15 mouse cellular contexts compared by ENCODE assay signal in genomic region chr8:30735740-30736139, GRCm38 (mm10).
"Had no signal": no experiment of that assay in that cellular context is flagged by ENCODE, and none has a peak within 500 bp of the region (broad histone marks: within the 10 kb centered on the region; RNA-seq: fewer than 3 reads in every experiment).

No protein-coding gene starts in this region.

- H3K27me3 ChIP-seq: liver, embryonic 15.5 days; midbrain, embryonic 15.5 days; neural tube, embryonic 15.5 days had no signal

- H3K4me2 ChIP-seq: liver, embryonic 11.5 days; liver, embryonic 15.5 days; midbrain, embryonic 11.5 days; midbrain, embryonic 15.5 days; neural tube, embryonic 15.5 days had no signal

- H3K4me3 ChIP-seq: liver, embryonic 15.5 days; midbrain, embryonic 15.5 days; neural tube, embryonic 15.5 days had no signal

- H3K27ac ChIP-seq: liver, embryonic 15.5 days; midbrain, embryonic 15.5 days; neural tube, embryonic 15.5 days had no signal

- H3K9me3 ChIP-seq: liver, embryonic 15.5 days; midbrain, embryonic 15.5 days; neural tube, embryonic 15.5 days had no signal

- DNase-seq: kidney, adult 9 months; left cerebral cortex, postnatal 4 days; lung, adult 2 months; lung, postnatal 36 days; right cerebral cortex, adult 18-20 months; right cerebral cortex, postnatal 25 days; thymus, adult 18-20 months; thymus, postnatal 14 days had no signal

- H3K4me1 ChIP-seq: liver, embryonic 15.5 days; midbrain, embryonic 15.5 days had no signal

- H3K36me3 ChIP-seq: liver, embryonic 15.5 days; midbrain, embryonic 15.5 days; neural tube, embryonic 15.5 days had no signal

- H3K9ac ChIP-seq: liver, embryonic 15.5 days; midbrain, embryonic 15.5 days; neural tube, embryonic 15.5 days had no signal

- ATAC-seq: intestine, embryonic 16.5 days; lung, postnatal 0 days; midbrain, embryonic 15.5 days had no signal
